Mouse (Mus musculus): ENCODE results near the gene Pfn1.

The Pfn1 gene

DNA sequence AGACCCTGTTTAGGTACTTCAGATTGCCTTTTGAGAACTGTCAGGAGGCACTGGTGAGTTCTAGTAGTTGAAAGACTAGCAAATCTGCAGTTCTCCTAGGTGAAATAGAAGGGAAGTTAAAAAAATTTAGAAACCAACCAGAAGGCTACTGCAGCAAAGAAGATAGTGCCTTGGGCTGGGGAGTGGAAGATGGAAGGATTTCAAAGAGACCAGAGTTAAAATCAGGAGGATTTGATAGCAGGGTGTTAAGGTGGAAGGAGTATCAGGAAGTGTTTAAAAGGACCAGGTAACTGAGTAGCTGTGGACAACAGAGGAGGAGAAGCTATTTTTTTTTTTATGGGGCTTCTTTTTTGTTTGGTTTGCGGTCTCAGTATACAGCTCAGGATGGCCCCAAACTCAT lies 16.7 kb downstream of the Pfn1 start:
- DNase-seq (ENCODE audit: low spot score) = no peak

DNA sequence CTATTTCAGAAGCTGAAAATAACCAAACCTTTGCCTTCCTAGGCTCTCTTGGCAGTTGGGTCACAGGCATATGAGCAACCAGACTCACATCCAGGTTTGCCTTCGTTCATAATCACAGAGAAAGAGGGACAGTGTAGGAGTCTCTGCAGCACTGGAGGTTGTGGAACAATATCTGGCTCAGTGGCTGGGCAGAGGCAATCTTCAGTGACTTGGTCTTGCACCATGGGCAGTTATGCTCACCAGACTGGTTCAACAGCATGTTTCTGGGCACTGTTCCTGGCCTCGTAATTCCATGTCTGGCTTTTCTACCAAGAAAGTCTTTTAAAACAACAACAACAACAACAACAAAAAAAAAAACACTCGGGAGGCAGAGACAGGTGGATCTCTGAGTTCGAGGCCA lies 18.8 kb downstream of the Pfn1 start:
- DNase-seq (ENCODE audit: low spot score) = no peak

DNA sequence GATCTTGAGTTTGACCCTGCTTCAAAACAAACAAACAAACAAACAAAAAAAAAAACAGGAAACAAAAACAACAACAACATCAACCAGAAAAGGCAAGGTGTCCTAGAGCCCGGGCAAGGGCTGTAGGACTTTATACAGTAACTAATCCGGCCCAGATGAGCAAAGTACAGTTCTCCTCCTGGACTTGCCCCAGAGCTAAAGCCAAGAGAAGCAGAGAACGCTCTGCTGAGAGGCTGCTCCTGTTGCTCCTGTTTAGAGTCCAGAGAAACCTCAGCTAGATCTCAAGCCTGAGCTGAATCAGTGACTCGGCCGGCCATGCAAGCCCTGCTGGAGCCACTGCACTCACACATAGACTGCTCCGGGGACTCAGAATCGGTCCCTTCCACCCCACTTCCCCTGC lies 24.3 kb downstream of the Pfn1 start:
- DNase-seq (ENCODE audit: low spot score) = no peak

- DNase-seq (ENCODE audit: low spot score) = no peak
Measured at GRCm38 (mm10) chr11:70629557-70629956, 24.9 kb downstream of the Pfn1 start.

DNA sequence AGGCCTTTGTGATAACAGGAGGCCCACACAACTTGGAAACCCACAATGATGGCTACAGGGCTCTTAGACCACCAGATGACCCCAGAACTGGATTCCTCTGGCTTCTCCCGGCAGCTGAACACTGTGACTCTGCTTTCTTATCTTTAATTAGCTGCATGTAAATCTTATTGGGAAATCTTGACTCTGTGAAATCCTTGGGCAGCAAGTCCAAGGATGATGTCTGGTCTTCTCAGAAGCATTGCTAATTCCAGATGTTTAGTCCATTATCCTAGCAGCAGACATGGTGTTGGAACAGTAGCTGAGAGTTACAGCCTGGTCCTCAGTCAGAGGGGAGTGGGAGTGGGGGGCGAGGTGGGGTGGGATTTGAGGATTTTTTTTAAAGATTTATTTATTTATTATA lies 26.0 kb downstream of the Pfn1 start:
- DNase-seq (ENCODE audit: low spot score) = no peak

GRCm38 (mm10) chr11:70626877-70627276 lies 27.6 kb downstream of the Pfn1 start:
- no peak for DNase-seq (ENCODE audit: low spot score)

DNA sequence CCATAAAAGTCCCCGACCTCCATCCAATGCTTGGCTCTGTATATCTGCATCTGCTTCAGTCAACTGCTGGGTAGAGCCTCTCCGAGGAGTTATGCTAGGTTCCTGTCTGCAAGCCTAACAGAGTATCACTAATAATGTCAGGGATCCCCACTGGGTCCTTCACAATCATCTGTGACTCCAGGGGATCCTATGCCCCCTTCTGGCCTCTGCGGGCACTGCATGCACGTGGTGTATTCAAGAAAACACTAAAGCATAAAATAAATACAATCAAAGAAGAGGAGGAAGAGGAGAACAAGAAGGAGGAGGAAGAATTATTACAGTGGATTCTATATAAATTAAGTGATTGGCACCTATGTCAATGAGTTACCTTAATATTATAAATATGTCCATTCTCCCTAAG lies 29.0 kb downstream of the Pfn1 start:
- peak; percentile 78 for DNase-seq (ENCODE audit: low spot score)

DNA sequence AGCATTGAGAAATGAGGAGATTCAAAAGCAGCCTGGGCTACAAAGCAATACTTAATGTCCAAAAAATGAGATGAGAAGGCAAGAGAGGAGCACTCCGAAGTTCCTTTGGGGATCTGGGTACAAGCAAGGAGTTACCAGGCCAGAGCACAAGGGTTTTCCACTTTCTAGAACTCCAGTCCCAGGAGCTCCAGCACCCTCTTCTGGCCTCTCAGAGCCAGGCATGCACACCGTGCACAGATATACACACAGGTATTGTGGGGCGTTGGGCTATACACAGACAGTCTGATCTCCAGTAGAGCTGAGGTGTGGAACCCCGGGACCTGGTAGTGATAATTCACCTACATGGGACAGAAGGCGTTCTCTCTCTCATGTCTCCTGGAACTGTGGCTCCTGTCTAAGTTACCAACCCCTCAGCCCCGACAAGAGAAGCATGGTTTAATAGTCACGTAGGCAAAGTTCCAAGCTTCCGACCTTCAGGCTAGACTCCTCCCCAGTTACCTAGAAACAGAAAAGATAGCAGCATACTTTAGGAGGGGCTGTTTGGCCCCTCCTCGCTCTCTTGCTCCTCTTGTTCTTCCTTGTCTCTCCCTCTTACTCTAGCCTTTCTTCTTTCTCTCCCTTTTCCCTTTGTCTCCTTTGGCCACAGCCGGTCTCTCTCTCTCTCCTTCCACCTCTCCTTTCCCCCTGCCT lies 31.2 kb downstream of the Pfn1 start:
- no peak for DNase-seq (ENCODE audit: low spot score)

GRCm38 (mm10) chr11:70621972-70622814 lies 32.3 kb downstream of the Pfn1 start:
- no peak for DNase-seq (ENCODE audit: low spot score)

GRCm38 (mm10) chr11:70619101-70619500 lies 35.3 kb downstream of the Pfn1 start, which contains the start of gene Chrne:
TSS of gene Chrne (minus strand) at chr11:70619216.
- no peak for DNase-seq (ENCODE audit: low spot score)

DNA sequence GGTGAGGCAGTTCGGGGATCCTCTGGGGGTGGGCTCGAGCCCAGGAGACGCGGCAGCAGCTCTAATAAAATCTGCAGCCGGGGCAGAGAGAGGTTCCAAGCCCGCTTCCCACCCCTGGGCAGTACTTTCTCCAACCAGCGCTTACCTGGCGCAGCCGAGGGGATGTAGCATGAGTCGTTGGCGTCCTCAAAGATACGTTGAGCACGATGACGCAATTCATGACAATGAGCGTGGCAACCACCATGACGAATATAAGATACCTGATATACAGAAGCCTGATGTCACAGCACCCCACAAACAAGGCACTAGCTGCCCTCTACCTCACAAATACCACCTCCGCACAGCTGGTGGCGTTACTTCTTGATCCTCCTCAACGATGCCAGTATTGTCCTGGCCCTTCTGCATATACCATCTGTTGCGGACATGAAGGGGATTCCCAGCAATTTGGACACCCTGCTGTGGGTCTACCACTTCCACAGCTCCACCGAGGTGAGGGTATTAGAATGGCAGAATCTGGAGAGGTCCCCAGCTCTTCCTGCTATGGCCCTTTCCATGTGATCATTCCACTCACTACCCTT lies 38.8 kb downstream of the Pfn1 start, which contains the start of gene 4930544D05Rik:
Gene 4930544D05Rik, plus strand, starts transcription at position 333 of the 578 bp plus-strand sequence.
- DNase-seq (ENCODE audit: low spot score) = no peak

- DNase-seq (ENCODE audit: low spot score) = peak; percentile 71
Measured at GRCm38 (mm10) chr11:70615074-70615473, 39.4 kb downstream of the Pfn1 start.

DNA sequence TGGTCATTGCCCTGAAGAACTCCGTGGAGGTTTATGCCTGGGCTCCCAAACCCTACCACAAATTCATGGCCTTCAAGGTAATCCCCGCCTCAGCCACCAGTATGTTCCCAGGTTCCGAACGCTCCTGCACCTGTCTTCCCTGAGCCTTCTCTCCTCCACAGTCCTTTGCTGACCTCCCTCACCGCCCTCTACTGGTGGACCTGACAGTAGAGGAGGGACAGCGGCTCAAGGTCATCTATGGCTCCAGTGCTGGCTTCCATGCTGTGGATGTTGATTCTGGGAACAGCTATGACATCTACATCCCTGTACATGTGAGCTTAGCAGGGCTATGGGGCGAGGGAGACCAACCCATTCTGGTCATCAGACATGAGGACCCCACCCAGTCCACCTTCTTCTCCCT lies 41.9 kb downstream of the Pfn1 start:
- DNase-seq (ENCODE audit: low spot score) = no peak

DNA sequence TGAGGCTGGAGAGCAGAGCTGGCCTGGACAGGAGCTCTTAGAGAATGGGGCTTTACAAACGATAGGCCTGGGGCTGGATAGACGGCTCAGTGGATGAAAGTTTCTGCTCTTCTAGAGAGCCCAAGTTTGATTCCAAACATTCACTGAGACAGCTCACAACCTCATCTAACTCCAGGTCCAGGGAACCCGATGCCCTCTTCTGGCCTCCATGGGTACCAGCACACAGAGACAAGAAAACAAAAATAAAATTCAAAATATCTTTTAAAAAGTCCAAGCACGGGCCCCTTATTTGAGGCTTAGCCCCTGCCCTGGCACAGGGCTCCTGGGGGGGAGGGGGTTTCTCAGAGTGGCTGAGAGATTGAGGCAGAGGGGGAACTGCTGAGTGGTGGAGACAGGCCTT lies 43.7 kb downstream of the Pfn1 start:
- no peak for DNase-seq (ENCODE audit: low spot score)

DNA sequence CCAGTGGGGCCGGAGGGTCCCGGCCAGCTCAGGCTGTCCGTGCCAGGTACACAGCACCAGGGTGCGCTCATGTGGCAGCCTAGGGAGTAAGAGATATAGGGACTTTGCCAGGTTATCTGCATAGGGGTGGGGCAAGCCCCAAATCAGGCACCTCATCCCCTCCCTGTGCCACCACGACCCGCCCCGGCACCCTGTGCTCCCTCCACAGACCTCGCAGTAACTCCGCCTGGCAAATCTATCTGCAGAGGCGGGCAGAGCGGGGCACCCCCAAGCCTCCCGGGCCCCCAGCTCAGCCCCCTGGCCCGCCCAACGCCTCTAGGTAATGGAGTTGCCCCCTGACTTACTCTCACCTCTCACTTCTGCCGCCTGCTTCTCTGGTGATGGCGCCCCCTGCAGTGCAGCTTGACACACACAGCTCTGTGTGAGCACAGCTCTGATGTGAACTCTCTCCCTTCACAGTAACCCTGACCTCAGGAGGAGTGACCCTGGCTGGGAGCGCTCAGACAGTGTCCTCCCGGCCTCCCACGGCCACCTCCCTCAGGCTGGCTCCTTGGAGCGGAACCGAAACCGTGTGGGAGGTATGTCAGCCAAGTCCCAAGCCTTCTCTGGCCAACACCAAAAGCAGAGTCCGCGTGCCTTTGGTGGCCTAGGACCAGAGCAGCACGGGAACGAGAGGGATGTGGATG lies 45.9 kb downstream of the Pfn1 start:
- peak; percentile 77 for DNase-seq (ENCODE audit: low spot score)

- no peak for DNase-seq (ENCODE audit: low spot score)
Measured at GRCm38 (mm10) chr11:70607611-70608010, 46.8 kb downstream of the Pfn1 start.

DNA sequence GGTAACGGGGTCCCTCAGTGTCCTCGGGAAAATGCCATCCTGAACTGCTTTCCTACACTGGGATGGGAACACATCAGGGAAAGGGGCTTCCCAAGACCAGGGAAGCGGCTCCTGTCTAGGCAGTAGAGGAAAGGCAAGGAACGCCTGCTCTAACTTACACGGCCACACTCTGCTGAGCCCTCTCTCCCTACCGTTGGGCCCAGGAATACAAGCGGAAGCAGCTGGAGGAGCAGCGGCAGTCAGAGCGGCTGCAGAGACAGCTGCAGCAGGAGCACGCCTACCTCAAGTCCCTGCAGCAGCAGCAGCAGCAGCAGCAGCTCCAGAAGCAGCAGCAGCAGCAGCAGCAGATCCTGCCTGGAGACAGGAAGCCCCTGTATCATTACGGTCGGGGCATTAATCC lies 47.7 kb downstream of the Pfn1 start:
- no peak for DNase-seq (ENCODE audit: low spot score)

DNA sequence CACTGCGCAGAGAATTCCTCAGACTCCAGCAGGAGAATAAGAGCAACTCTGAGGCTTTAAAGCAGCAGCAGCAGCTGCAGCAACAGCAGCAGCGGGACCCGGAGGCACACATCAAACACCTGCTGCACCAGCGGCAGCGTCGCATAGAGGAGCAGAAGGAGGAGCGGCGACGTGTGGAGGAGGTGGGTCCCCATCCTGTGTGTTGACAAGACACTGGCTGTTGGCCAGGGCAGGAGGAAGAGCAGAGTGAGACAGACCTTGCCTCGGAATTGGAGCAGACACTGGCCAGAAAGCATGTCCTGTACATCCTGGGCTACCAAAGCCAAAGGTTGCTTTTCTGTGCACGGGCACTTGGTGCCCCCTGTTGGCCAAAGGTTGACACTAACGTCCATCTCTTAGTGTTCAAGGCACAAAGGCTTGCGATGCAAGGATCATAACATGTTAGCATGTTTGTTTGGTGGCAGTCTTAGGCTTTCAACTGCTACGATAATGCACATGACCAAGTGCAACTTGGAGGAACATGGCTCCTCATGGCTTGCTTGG lies 49.3 kb downstream of the Pfn1 start:
- peak; percentile 84 for DNase-seq (ENCODE audit: low spot score)
